Mouse (Mus musculus) thymus, adult 2 months (tissue): ENCODE data around the gene Cachd1.

ENCODE experiments used
- CTCF ChIP-seq: fragments of 200-500 bp; IDR thresholded peaks from 2 replicates; pipeline ENCODE4 v1.5.1; 2012; ENCODE audit warnings: mild to moderate bottlenecking, control low read depth, low read length, moderate library complexity, borderline replicate concordance; ENCODE audit not compliant: control insufficient read depth, poor library complexity, insufficient read depth; ENCODE audit errors: extremely low read depth
- POLR2A ChIP-seq: fragments of 200-500 bp; IDR thresholded peaks from 2 replicates; pipeline ENCODE4 v1.6.1; 2012; ENCODE audit warnings: mild to moderate bottlenecking, low read length, control low read depth, moderate library complexity; ENCODE audit not compliant: control insufficient read depth, poor library complexity, insufficient read depth; ENCODE audit errors: extremely low read depth

DNA sequence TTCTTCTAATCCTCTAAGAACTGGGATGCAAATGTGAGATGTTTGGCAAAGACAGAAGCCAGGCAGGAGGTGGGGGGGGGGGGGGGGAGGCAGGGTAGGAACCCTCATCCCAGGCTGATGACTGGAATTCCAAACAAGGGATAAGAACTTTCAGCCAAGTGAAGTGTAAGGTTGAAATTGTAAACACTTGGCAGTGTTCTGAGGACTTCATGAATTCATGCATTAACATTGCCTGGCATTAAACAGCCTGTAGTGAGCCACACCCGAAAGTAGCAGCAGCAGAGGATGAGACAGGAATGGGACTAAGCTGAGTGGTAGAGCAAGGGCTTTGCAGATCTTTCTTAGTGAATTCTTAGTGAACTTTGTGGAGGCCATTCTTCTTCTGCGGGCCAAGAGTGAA, 250.5 kb downstream of the Cachd1 start:
- TF ChIP-seq CTCF: no peak
- TF ChIP-seq POLR2A: no peak
